Mouse (Mus musculus): ENCODE measurements around the gene AI661453.

DNA sequence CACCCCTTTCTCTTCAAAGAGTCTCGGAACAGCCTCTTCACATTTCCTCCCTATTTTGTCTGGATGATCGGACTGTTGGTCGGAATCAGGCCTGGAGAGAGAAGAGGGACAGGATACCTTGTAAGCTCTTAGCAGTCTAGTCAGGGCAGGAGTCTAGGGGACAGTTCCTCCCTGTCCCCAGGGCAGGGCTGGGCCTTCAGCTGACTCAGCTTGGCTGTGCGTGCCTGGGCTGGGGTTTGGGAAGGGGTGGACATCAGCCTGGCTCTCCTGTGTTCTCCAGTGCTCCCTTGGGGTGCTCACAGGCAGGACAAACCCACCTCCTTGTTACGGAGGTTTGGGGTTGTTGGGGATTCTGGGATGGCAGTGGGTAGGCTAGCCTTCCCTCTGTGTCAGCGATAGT is 2.2 kb downstream of the AI661453 start:
- TF ChIP-seq CTCF (IDR thresholded peaks at IDR 0.05; ENCODE audit: insufficient read depth, low read length) = no peak
- no peak for TF ChIP-seq POLR2A (IDR thresholded peaks at IDR 0.05; ENCODE audit: borderline replicate concordance, extremely low read depth, low read depth, low read length)

All from lung, adult 2 months (tissue).